ENCODE assay signal across 8 mouse cellular contexts in the genomic region with DNA sequence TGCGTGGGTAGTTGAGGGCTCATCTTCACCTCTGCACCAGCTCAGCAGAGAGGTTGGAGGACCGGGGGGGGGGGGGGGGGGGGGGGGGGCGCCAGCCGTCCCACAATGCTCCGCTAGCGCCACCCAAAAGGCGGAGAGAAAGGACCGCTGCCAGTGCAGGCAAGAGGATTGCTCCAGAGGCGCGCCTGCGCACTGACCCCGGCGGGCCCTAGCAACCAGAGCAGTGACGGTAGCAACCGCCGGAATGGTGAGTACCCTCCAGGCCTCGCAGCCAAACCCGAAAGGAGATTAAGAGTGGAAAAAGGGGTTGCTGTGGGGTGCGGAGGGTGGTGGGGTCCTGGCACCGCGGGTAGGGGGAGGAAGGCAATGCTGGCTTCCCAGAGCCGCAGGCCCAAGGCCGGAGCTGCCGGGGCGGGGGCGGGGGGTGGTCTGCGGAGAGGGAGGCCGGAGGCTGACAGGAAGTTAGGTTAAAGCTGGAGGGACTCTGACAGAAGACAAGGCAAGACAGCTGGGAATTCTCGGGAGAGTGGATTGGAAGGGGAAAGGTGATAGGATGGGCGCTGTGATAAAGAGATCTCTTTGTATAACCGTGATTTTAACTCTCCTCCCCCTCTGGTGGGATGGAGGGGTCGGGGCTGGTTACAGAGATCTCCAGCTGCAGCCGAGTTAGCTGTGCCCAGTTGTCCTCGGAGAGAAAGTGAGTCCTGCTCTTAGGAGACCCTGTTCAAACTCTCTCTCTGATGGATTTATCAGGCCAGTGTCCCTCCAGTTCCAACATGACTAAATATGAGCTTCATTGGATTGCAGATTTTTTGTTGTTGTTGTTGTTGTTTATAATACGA. TPM values are rescaled to one million over a fixed set of nuclear protein-coding genes. Genes with fewer than 3 reads are reported as not detected.
DNase-seq lines count a peak whose midpoint lies in the region; ATAC-seq and TF ChIP-seq lines count a peak whose summit lies in the region.

A gene (plus strand): TSS at position 214 of the 842 bp plus-strand sequence.

- peak within 1 kb of the TSS; percentile 78 for H3K4me2 ChIP-seq in embryonic facial prominence, embryonic 13.5 days
- H3K4me2 ChIP-seq in limb, embryonic 11.5 days (ENCODE audit: low read depth, severe bottlenecking), result peak within 1 kb of the TSS; percentile 65
- peak within 1 kb of the TSS; percentile 76 for H3K4me2 ChIP-seq in midbrain, embryonic 13.5 days (replicated peaks)

- no peaks in the 10 kb centered on the region for H3K79me2 ChIP-seq in heart, adult 2 months (replicated peaks; ENCODE audit: control insufficient read depth, insufficient read depth, low read length)

- no peaks in the 10 kb centered on the region for H3K36me3 ChIP-seq in embryonic facial prominence, embryonic 13.5 days
- no peaks in the 10 kb centered on the region for H3K36me3 ChIP-seq in heart, adult 2 months (ENCODE audit: control insufficient read depth, insufficient read depth, low read length)
- H3K36me3 ChIP-seq in kidney, adult 2 months (ENCODE audit: control insufficient read depth, insufficient read depth, low read length), result no peaks in the 10 kb centered on the region
- no peaks in the 10 kb centered on the region for H3K36me3 ChIP-seq in limb, embryonic 11.5 days (ENCODE audit: control insufficient read depth, insufficient read depth, low read length)
- H3K36me3 ChIP-seq in midbrain, embryonic 13.5 days, result no peaks in the 10 kb centered on the region

- no peak within 1 kb of the TSS; the same call in 1 of the 2 replicates for H3K27ac ChIP-seq in embryonic facial prominence, embryonic 13.5 days
- H3K27ac ChIP-seq in heart, adult 2 months, result peak within 1 kb of the TSS; percentile 16
- H3K27ac ChIP-seq in kidney, adult 2 months (ENCODE audit: insufficient read depth, low read depth, low read length), result peak within 1 kb of the TSS; percentile 9; the same call in 1 of the 2 replicates
- H3K27ac ChIP-seq in limb, embryonic 11.5 days (replicated peaks; ENCODE audit: low read depth, low read length), result no peak within 1 kb of the TSS
- H3K27ac ChIP-seq in midbrain, embryonic 13.5 days, result peak within 1 kb of the TSS; percentile 73

- peak; percentile 92 for DNase-seq in 3T3-L1 (ENCODE audit: low read depth, low spot score)
- DNase-seq in adrenal gland, postnatal 36 days, result peak; percentile 94 to 96
- peak; percentile 89 to 91 for DNase-seq in heart, adult 2 months
- peak; percentile 94 for DNase-seq in kidney, adult 2 months
- DNase-seq in limb, embryonic 11.5 days (ENCODE audit: low spot score), result peak; percentile 94
- DNase-seq in spleen, adult 12 weeks (ENCODE audit: low spot score), result peak; percentile 57

- TF ChIP-seq EP300 in heart, adult 2 months (IDR thresholded peaks at IDR 0.05; ENCODE audit: insufficient read depth, low read depth, low read length), result no peak

- no peaks in the 10 kb centered on the region for H3K9me3 ChIP-seq in embryonic facial prominence, embryonic 13.5 days
- no peaks in the 10 kb centered on the region for H3K9me3 ChIP-seq in limb, embryonic 11.5 days (ENCODE audit: control insufficient read depth, low read length)
- no peaks in the 10 kb centered on the region for H3K9me3 ChIP-seq in midbrain, embryonic 13.5 days

- 0 out of 2 replicates have a peak, but pooled peaks have one; percentile 19 for TF ChIP-seq CTCF in heart, adult 2 months (IDR thresholded peaks at IDR 0.05)
- TF ChIP-seq CTCF in kidney, adult 2 months (conservative IDR thresholded peaks at IDR 0.05; ENCODE audit: insufficient read depth, insufficient read length, low read depth, low read length), result no peak

- H3K27me3 ChIP-seq in embryonic facial prominence, embryonic 13.5 days, result no peaks in the 10 kb centered on the region
- no peaks in the 10 kb centered on the region for H3K27me3 ChIP-seq in heart, adult 2 months (ENCODE audit: control insufficient read depth, insufficient read depth, low read length)
- H3K27me3 ChIP-seq in kidney, adult 2 months (replicated peaks; ENCODE audit: control insufficient read depth, insufficient read depth, low read length), result no peaks in the 10 kb centered on the region
- H3K27me3 ChIP-seq in limb, embryonic 11.5 days (ENCODE audit: control insufficient read depth, insufficient read depth, low read length), result no peaks in the 10 kb centered on the region
- no peaks in the 10 kb centered on the region for H3K27me3 ChIP-seq in midbrain, embryonic 13.5 days

- peak within 1 kb of the TSS; percentile 76 for H3K4me3 ChIP-seq in embryonic facial prominence, embryonic 13.5 days
- peak within 1 kb of the TSS; percentile 60 for H3K4me3 ChIP-seq in heart, adult 2 months
- H3K4me3 ChIP-seq in kidney, adult 2 months (ENCODE audit: insufficient read depth, low read depth, low read length), result peak within 1 kb of the TSS; percentile 96
- H3K4me3 ChIP-seq in limb, embryonic 11.5 days (ENCODE audit: low read depth, low read length), result peak within 1 kb of the TSS; percentile 81
- peak within 1 kb of the TSS; percentile 79 for H3K4me3 ChIP-seq in midbrain, embryonic 13.5 days (replicated peaks)

- H3K9ac ChIP-seq in embryonic facial prominence, embryonic 13.5 days, result peak within 1 kb of the TSS; percentile 81
- peak within 1 kb of the TSS; percentile 61 for H3K9ac ChIP-seq in heart, adult 2 months (ENCODE audit: low read depth, low read length)
- H3K9ac ChIP-seq in limb, embryonic 11.5 days (ENCODE audit: low read length), result peak within 1 kb of the TSS; percentile 68
- peak within 1 kb of the TSS; percentile 77 for H3K9ac ChIP-seq in midbrain, embryonic 13.5 days (replicated peaks)

- H3K4me1 ChIP-seq in embryonic facial prominence, embryonic 13.5 days, result peaks cover 8% of the 10 kb centered on the region
- peaks cover 1% of the 10 kb centered on the region; the same call in 1 of the 2 replicates for H3K4me1 ChIP-seq in heart, adult 2 months (ENCODE audit: control insufficient read depth, insufficient read depth, low read length)
- peaks cover 6% of the 10 kb centered on the region; the same call in 1 of the 2 replicates for H3K4me1 ChIP-seq in kidney, adult 2 months (ENCODE audit: control insufficient read depth, insufficient read depth, low read length)
- 0 out of 2 replicates have a peak, but pooled peaks cover 3% of the 10 kb centered on the region for H3K4me1 ChIP-seq in limb, embryonic 11.5 days (ENCODE audit: control insufficient read depth, insufficient read depth, low read length)
- peaks cover 12% of the 10 kb centered on the region for H3K4me1 ChIP-seq in midbrain, embryonic 13.5 days (replicated peaks)

- WGBS in embryonic facial prominence, embryonic 13.5 days, result 3% methylated on average over 30 of the region's 35 CpGs
- WGBS in heart, adult 2 months, result 2% methylated on average over 30 of the region's 35 CpGs
- 3% methylated on average over 32 of the region's 35 CpGs for WGBS in kidney, adult 2 months
- 3% methylated on average over 30 of the region's 35 CpGs for WGBS in limb, embryonic 11.5 days
- 3% methylated on average over 28 of the region's 35 CpGs for WGBS in midbrain, embryonic 13.5 days

- ATAC-seq in embryonic facial prominence, embryonic 13.5 days (ENCODE audit: insufficient number of reproducible peaks, insufficient read depth, low FRiP score, low TSS enrichment, low read depth), result peak; percentile 87
- peak; percentile 92 for ATAC-seq in limb, embryonic 11.5 days (ENCODE audit: insufficient number of reproducible peaks, low FRiP score, low TSS enrichment, low read depth)
- ATAC-seq in midbrain, embryonic 13.5 days, result peak; percentile 99

- intact Hi-C loops in heart, adult 2 months (cut with DNase I), result no loop called here

- TF ChIP-seq POLR2A in heart, adult 2 months (IDR thresholded peaks at IDR 0.05; ENCODE audit: insufficient read depth, low read depth, low read length), result no peak
- TF ChIP-seq POLR2A in kidney, adult 2 months (IDR thresholded peaks at IDR 0.05; ENCODE audit: low read depth, low read length), result no peak

RNA-seq across cellular contexts. Expression of the gene that starts here (rescaled TPM):
- 10 to 100 TPM; 14.1 to 19.5 TPM for total RNA-seq in adrenal gland, postnatal 36 days (2021)
- 7.5 and 9.0 TPM in 2 replicates for polyA plus RNA-seq in embryonic facial prominence, embryonic 13.5 days (2015; fragmentation: Nextera tagmentation; extraction: Ambion mirVana)
- total RNA-seq in heart, adult 2 months (2021), result 1 to 10 TPM; 6.9 to 7.9 TPM
- 3.4 and 5.4 TPM in 2 replicates for polyA plus RNA-seq in heart, adult 2 months (2012; rRNA removed)
- polyA plus RNA-seq in kidney, adult 2 months (2012; rRNA removed), result 5.0 and 6.3 TPM in 2 replicates
- polyA plus RNA-seq in limb, embryonic 11.5 days (2014; fragmentation: Nextera tagmentation; extraction: Ambion mirVana), result 6.1 TPM in 2 replicates
- 7.8 and 9.7 TPM in 2 replicates for polyA plus RNA-seq in midbrain, embryonic 13.5 days (2015; fragmentation: Nextera tagmentation; extraction: Ambion mirVana)

Comparison
In these comparisons a context has a peak if more than half of its experiments do, and no peak if none do; other contexts are left out.
1. H3K27ac ChIP-seq: peak in heart, adult 2 months (single experiment), kidney, adult 2 months (single experiment) and midbrain, embryonic 13.5 days (single experiment); none in embryonic facial prominence, embryonic 13.5 days (single experiment) and limb, embryonic 11.5 days (single experiment).
2. Peak in every context shown above with its lines, with median percentiles within 50 percentile points of each other: DNase-seq, ATAC-seq, H3K4me2 ChIP-seq, H3K4me3 ChIP-seq and H3K9ac ChIP-seq.